In genomic region chr10:97693398-97694135, GRCm38 (mm10) we compare ENCODE assay signal across 34 mouse cellular contexts. TPM values are rescaled to one million over a fixed set of nuclear protein-coding genes. Genes with fewer than 3 reads are reported as not detected.
A peak's percentile ranks its signal among the peaks of the same experiment; 100 is the strongest.
DNase-seq lines count a peak whose midpoint lies in the region; ATAC-seq lines count a peak whose summit lies in the region.
"Had no signal": no experiment of that assay in that cellular context is flagged by ENCODE, and none has a peak within 500 bp of the region (broad histone marks: within the 10 kb centered on the region; RNA-seq: fewer than 3 reads in every experiment).

No protein-coding gene starts in this region.

- H3K9me3 ChIP-seq in hindbrain, embryonic 15.5 days, result no peaks in the 10 kb centered on the region
- H3K9me3 ChIP-seq in hindbrain, embryonic 11.5 days (ENCODE audit: control insufficient read depth, low read length), result no peaks in the 10 kb centered on the region
- H3K9me3 ChIP-seq in midbrain, embryonic 13.5 days, result peaks cover 7% of the 10 kb centered on the region; the same call in 1 of the 2 replicates
- no peaks in the 10 kb centered on the region for H3K9me3 ChIP-seq in midbrain, embryonic 16.5 days (replicated peaks; ENCODE audit: control insufficient read depth, low read length, poor library complexity, severe bottlenecking)
- H3K9me3 ChIP-seq: limb, embryonic 13.5 days; stomach, embryonic 15.5 days had no signal

- H3K4me1 ChIP-seq in hindbrain, embryonic 15.5 days (replicated peaks), result no peaks in the 10 kb centered on the region
- no peaks in the 10 kb centered on the region for H3K4me1 ChIP-seq in hindbrain, embryonic 11.5 days (replicated peaks; ENCODE audit: control insufficient read depth, insufficient read depth, low read length)
- no peaks in the 10 kb centered on the region for H3K4me1 ChIP-seq in midbrain, embryonic 13.5 days (replicated peaks)
- H3K4me1 ChIP-seq in midbrain, embryonic 16.5 days (ENCODE audit: control insufficient read depth, insufficient read depth, low read length), result no peaks in the 10 kb centered on the region
- H3K4me1 ChIP-seq: limb, embryonic 13.5 days; liver, embryonic 15.5 days; stomach, embryonic 15.5 days had no signal

- no peaks in the 10 kb centered on the region for H3K36me3 ChIP-seq in hindbrain, embryonic 15.5 days
- H3K36me3 ChIP-seq in hindbrain, embryonic 11.5 days (ENCODE audit: control insufficient read depth, insufficient read depth, low read length), result no peaks in the 10 kb centered on the region
- no peaks in the 10 kb centered on the region for H3K36me3 ChIP-seq in midbrain, embryonic 13.5 days
- no peaks in the 10 kb centered on the region for H3K36me3 ChIP-seq in midbrain, embryonic 16.5 days (ENCODE audit: control insufficient read depth, insufficient read depth, low read length)
- H3K36me3 ChIP-seq: limb, embryonic 13.5 days; liver, embryonic 15.5 days; stomach, embryonic 15.5 days had no signal

- H3K27me3 ChIP-seq in hindbrain, embryonic 15.5 days, result no peaks in the 10 kb centered on the region
- no peaks in the 10 kb centered on the region for H3K27me3 ChIP-seq in hindbrain, embryonic 11.5 days (ENCODE audit: control insufficient read depth, insufficient read depth, low read length)
- H3K27me3 ChIP-seq in midbrain, embryonic 13.5 days, result no peaks in the 10 kb centered on the region
- no peaks in the 10 kb centered on the region for H3K27me3 ChIP-seq in midbrain, embryonic 16.5 days (ENCODE audit: control insufficient read depth, insufficient read depth, low read depth, low read length)
- H3K27me3 ChIP-seq: limb, embryonic 13.5 days; liver, embryonic 15.5 days; Patski; stomach, embryonic 15.5 days had no signal

- H3K27ac ChIP-seq in hindbrain, embryonic 15.5 days (replicated peaks), result no peak overlapping the region
- H3K27ac ChIP-seq in hindbrain, embryonic 11.5 days (ENCODE audit: low read depth, low read length), result no peak overlapping the region
- no peak overlapping the region for H3K27ac ChIP-seq in midbrain, embryonic 13.5 days
- no peak overlapping the region for H3K27ac ChIP-seq in midbrain, embryonic 16.5 days (ENCODE audit: low read length)
- H3K27ac ChIP-seq: hindbrain, embryonic 14.5 days; layer of hippocampus, adult 2 months; left cerebral cortex, adult 2 months; limb, embryonic 13.5 days; liver, embryonic 15.5 days; stomach, embryonic 15.5 days had no signal

- no peak overlapping the region for H3K4me2 ChIP-seq in hindbrain, embryonic 15.5 days
- no peak overlapping the region for H3K4me2 ChIP-seq in hindbrain, embryonic 11.5 days (replicated peaks; ENCODE audit: low read depth, low read length)
- H3K4me2 ChIP-seq in midbrain, embryonic 13.5 days (replicated peaks), result no peak overlapping the region
- H3K4me2 ChIP-seq in midbrain, embryonic 16.5 days (ENCODE audit: low read length), result no peak overlapping the region
- H3K4me2 ChIP-seq: hindbrain, embryonic 14.5 days; limb, embryonic 13.5 days; liver, embryonic 15.5 days; lung, embryonic 14.5 days; midbrain, embryonic 11.5 days; stomach, embryonic 15.5 days had no signal

- 0 out of 2 replicates have a peak, but pooled peaks have one; percentile 3 for ATAC-seq in hindbrain, embryonic 15.5 days (ENCODE audit: low FRiP score, low read depth)
- ATAC-seq in hindbrain, embryonic 11.5 days (ENCODE audit: low FRiP score), result no peak
- ATAC-seq in midbrain, embryonic 13.5 days, result peak; percentile 30; the same call in 1 of the 2 replicates
- ATAC-seq in midbrain, embryonic 16.5 days, result no peak
- ATAC-seq: Patski had no signal

- DNase-seq in hindbrain, embryonic 11.5 days (ENCODE audit: low spot score), result no peak
- peak; percentile 18 for DNase-seq in ZHBTc4 (ENCODE audit: low read depth, low spot score)
- DNase-seq in cerebellum, postnatal 14 days, result no peak
- DNase-seq in T-cell, adult 2 months (ENCODE audit: low spot score), result no peak
- DNase-seq: adrenal gland, postnatal 25 days; cerebellum, adult 18-20 months; cerebellum, postnatal 10 days; kidney, adult 2 months; kidney, postnatal 36 days; lung, embryonic 14.5 days; lung, postnatal 14 days; right cerebral cortex, postnatal 25 days; thymus, adult 2 months had no signal

- WGBS in hindbrain, embryonic 15.5 days, result 93% methylated on average over 37 of the region's 37 CpGs
- WGBS in hindbrain, embryonic 11.5 days, result 92% methylated on average over 37 of the region's 37 CpGs
- 93% methylated on average over 37 of the region's 37 CpGs for WGBS in midbrain, embryonic 13.5 days
- WGBS in midbrain, embryonic 16.5 days, result 94% methylated on average over 37 of the region's 37 CpGs

- no peak overlapping the region for H3K4me3 ChIP-seq in hindbrain, embryonic 15.5 days
- no peak overlapping the region for H3K4me3 ChIP-seq in hindbrain, embryonic 11.5 days (ENCODE audit: low read depth, low read length)
- no peak overlapping the region for H3K4me3 ChIP-seq in midbrain, embryonic 13.5 days (replicated peaks)
- H3K4me3 ChIP-seq in midbrain, embryonic 16.5 days (ENCODE audit: low read depth, low read length), result no peak overlapping the region
- H3K4me3 ChIP-seq: erythroblast, embryonic 14.5 days; layer of hippocampus, adult 2 months; left cerebral cortex, adult 2 months; limb, embryonic 13.5 days; liver, embryonic 15.5 days; stomach, embryonic 15.5 days had no signal

- H3K9ac ChIP-seq in hindbrain, embryonic 15.5 days, result no peak overlapping the region
- H3K9ac ChIP-seq in hindbrain, embryonic 11.5 days (ENCODE audit: low read depth, low read length), result no peak overlapping the region
- no peak overlapping the region for H3K9ac ChIP-seq in midbrain, embryonic 13.5 days (replicated peaks)
- no peak overlapping the region for H3K9ac ChIP-seq in midbrain, embryonic 16.5 days (ENCODE audit: low read depth, low read length)
- H3K9ac ChIP-seq: hindbrain, embryonic 14.5 days; limb, embryonic 13.5 days; liver, embryonic 15.5 days; lung, embryonic 14.5 days; stomach, embryonic 15.5 days had no signal

RNA-seq across cellular contexts. Expression of gene Ccer1, which starts 0.7 kb away (rescaled TPM):
- polyA plus RNA-seq in hindbrain, embryonic 15.5 days (2015; fragmentation: Nextera tagmentation; extraction: Ambion mirVana), result not detected in 2 replicates
- not detected in 2 replicates for polyA plus RNA-seq in hindbrain, embryonic 11.5 days (2014; fragmentation: Nextera tagmentation; extraction: Ambion mirVana)
- not detected in 2 replicates for polyA plus RNA-seq in midbrain, embryonic 13.5 days (2015; fragmentation: Nextera tagmentation; extraction: Ambion mirVana)
- not detected in 2 replicates for polyA plus RNA-seq in midbrain, embryonic 16.5 days (2015; fragmentation: Nextera tagmentation; extraction: Ambion mirVana)
- polyA plus RNA-seq: cortical plate, adult 2 months; embryonic facial prominence, embryonic 14.5 days; erythroblast, embryonic 14.5 days; forebrain, embryonic 11.5 days; forebrain, embryonic 16.5 days; heart, embryonic 11.5 days; heart, embryonic 16.5 days; hindbrain, embryonic 14.5 days; intestine, embryonic 14.5 days; kidney, embryonic 16.5 days; liver, embryonic 15.5 days; lung, embryonic 14.5 days; midbrain, embryonic 11.5 days; neural tube, embryonic 11.5 days; Patski; stomach, embryonic 15.5 days had no signal

RNA-seq across cellular contexts. Expression of gene C030005K15Rik, which starts 33.0 kb away (rescaled TPM):
- polyA plus RNA-seq in hindbrain, embryonic 15.5 days (2015; fragmentation: Nextera tagmentation; extraction: Ambion mirVana), result not detected in 2 replicates
- not detected in 2 replicates for polyA plus RNA-seq in hindbrain, embryonic 11.5 days (2014; fragmentation: Nextera tagmentation; extraction: Ambion mirVana)
- polyA plus RNA-seq in midbrain, embryonic 13.5 days (2015; fragmentation: Nextera tagmentation; extraction: Ambion mirVana), result not detected in 2 replicates
- not detected in 2 replicates for polyA plus RNA-seq in midbrain, embryonic 16.5 days (2015; fragmentation: Nextera tagmentation; extraction: Ambion mirVana)
- polyA plus RNA-seq: embryonic facial prominence, embryonic 14.5 days; erythroblast, embryonic 14.5 days; forebrain, embryonic 11.5 days; forebrain, embryonic 16.5 days; heart, embryonic 11.5 days; heart, embryonic 16.5 days; hindbrain, embryonic 14.5 days; intestine, embryonic 14.5 days; kidney, adult 2 months; kidney, embryonic 16.5 days; limb, embryonic 13.5 days; liver, embryonic 15.5 days; lung, embryonic 14.5 days; midbrain, embryonic 11.5 days; neural tube, embryonic 11.5 days; Patski; stomach, embryonic 15.5 days; thymus, adult 2 months had no signal

RNA-seq across cellular contexts. Expression of gene Epyc, which starts 49.7 kb away (rescaled TPM):
- polyA plus RNA-seq in hindbrain, embryonic 15.5 days (2015; fragmentation: Nextera tagmentation; extraction: Ambion mirVana), result 0.21 and 0.48 TPM in 2 replicates
- polyA plus RNA-seq in hindbrain, embryonic 11.5 days (2014; fragmentation: Nextera tagmentation; extraction: Ambion mirVana), result 1.8 and 2.1 TPM in 2 replicates
- 0.30 and 0.63 TPM in 2 replicates for polyA plus RNA-seq in midbrain, embryonic 13.5 days (2015; fragmentation: Nextera tagmentation; extraction: Ambion mirVana)
- 0.16 and 0.57 TPM in 2 replicates for polyA plus RNA-seq in midbrain, embryonic 16.5 days (2015; fragmentation: Nextera tagmentation; extraction: Ambion mirVana)
- polyA plus RNA-seq: erythroblast, embryonic 14.5 days; Patski had no signal

Comparison
In these comparisons a context has a peak if more than half of its experiments do, and no peak if none do; other contexts are left out.
1. ATAC-seq: peak in hindbrain, embryonic 15.5 days (single experiment) and midbrain, embryonic 13.5 days (single experiment); none in hindbrain, embryonic 11.5 days (single experiment) and midbrain, embryonic 16.5 days (single experiment).